Mouse (Mus musculus): ENCODE results near the gene Zbtb7a. TPM values are rescaled to one million over a fixed set of nuclear protein-coding genes. Genes with fewer than 3 reads are reported as not detected.
A peak's percentile ranks its signal among the peaks of the same experiment; 100 is the strongest.

Zbtb7a gene
- total and polyA plus RNA-seq, 2 experiments from 2014 or later: 15.7 to 27.2 TPM

DNA sequence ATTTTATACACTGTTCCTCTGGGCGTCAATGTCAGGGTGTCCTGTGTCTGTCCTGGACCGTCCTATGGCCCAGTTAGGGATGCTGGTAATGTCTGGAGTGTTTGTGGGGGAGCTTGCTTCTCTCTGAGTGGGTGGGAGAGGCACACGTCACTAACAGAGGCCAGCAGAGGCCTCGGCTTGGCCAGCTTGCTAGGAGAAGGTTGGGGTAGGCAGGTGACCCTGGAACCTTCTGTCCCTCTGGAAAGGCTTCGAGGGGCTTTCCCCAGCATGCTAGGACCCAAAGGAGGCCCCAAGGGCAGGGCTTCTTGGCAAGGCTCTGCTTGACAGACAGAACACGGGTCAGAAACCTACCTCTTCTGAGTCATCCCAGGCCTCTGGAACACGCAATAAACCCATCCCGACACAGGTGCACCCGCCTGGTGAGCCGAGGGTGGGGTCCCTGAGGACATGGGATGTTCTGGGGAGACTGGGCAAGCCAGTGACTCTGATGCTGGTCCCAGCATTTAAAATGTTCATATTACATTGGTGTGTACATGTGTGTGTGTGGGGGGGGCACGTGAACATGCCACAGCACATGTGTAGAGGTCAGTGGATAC is 61.5 kb downstream of the Zbtb7a start:
- 67% methylated on average over 11 of the region's 11 CpGs for WGBS
- Histone ChIP-seq H3K4me3 (ENCODE audit: low read depth, low read length) (no peak overlapping the region), H3K36me3 (ENCODE audit: insufficient read depth) (no peaks in the 10 kb centered on the region), H3K4me1 (ENCODE audit: insufficient read depth) (peaks cover 11% of the 10 kb centered on the region), H3K9ac (no peak overlapping the region), H3K27me3 (ENCODE audit: insufficient read depth, low read length) (peaks cover 16% of the 10 kb centered on the region; the same call in 1 of the 2 replicates), H3K4me2 (ENCODE audit: low read depth) (no peak overlapping the region), H3K9me3 (ENCODE audit: low read length) (no peaks in the 10 kb centered on the region), H3K27ac (ENCODE audit: low read depth, low read length) (no peak overlapping the region)
- ATAC-seq: no peak
- TF ChIP-seq CTCF (IDR thresholded peaks at IDR 0.05; ENCODE audit: low read depth): no peak
- DNase-seq: no peak

DNA sequence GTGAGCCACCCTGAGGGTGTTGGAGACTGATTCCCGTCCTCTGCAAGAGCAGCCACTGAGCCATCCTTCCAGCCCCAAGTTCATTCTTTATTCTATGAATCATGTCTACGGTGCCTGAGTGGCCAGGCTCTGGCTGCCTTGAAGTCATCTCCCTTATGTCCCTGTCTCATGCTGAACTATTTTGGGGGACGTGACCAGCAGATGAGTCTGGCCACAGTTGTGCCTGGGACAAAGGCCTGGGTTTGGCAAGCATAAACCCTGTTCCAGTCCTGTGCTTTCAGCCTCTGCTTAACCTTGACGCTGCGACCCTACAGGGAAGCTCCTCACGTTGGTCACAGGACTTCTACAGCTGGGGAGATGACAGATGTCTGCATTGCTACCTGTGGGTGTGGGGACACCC is 62.3 kb downstream of the Zbtb7a start:
- H3K27me3 ChIP-seq (ENCODE audit: insufficient read depth, low read length): peaks cover 16% of the 10 kb centered on the region; the same call in 1 of the 2 replicates
- WGBS: 52% methylated on average over 6 of the region's 6 CpGs
- H3K4me1 ChIP-seq (ENCODE audit: insufficient read depth): peaks cover 6% of the 10 kb centered on the region; the same call in 1 of the 2 replicates
- H3K9me3 ChIP-seq (ENCODE audit: low read length): no peaks in the 10 kb centered on the region
- ATAC-seq: no peak
- H3K27ac ChIP-seq (ENCODE audit: low read depth, low read length): no peak overlapping the region
- no peaks in the 10 kb centered on the region for H3K36me3 ChIP-seq (ENCODE audit: insufficient read depth)
- DNase-seq: no peak
- H3K4me3 ChIP-seq (ENCODE audit: low read depth, low read length): no peak overlapping the region
- no peak for TF ChIP-seq CTCF (IDR thresholded peaks at IDR 0.05; ENCODE audit: low read depth)
- no peak overlapping the region for H3K4me2 ChIP-seq (ENCODE audit: low read depth)
- no peak overlapping the region for H3K9ac ChIP-seq

DNA sequence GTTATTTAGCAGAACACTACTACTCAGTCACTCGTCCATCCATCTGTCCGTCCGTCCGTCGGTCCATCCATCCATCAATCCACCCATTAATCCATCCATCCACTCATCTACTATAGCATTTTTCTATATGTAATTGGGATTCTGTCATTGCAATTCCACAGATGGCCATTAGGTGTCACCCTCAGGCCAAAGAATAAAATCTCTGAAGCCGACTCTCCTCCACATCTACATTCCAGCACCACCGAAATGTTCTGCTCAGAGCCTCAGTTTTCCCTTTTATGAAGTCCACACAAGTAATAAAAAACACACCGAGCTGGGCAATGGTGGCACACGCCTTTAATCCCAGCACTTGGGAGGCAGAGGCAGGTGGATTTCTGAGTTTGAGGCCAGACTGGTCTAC is 63.2 kb downstream of the Zbtb7a start:
- peaks cover 16% of the 10 kb centered on the region; the same call in 1 of the 2 replicates for H3K27me3 ChIP-seq (ENCODE audit: insufficient read depth, low read length)
- H3K36me3 ChIP-seq (ENCODE audit: insufficient read depth): no peaks in the 10 kb centered on the region
- ATAC-seq (no peak), DNase-seq (peak; percentile 88)
- peak; percentile 84 for TF ChIP-seq CTCF (IDR thresholded peaks at IDR 0.05; ENCODE audit: low read depth)
- H3K4me3 ChIP-seq (ENCODE audit: low read depth, low read length): no peak overlapping the region
- WGBS: 1% methylated on average over 9 of the region's 9 CpGs
- H3K9ac ChIP-seq: no peak overlapping the region
- peaks cover 2% of the 10 kb centered on the region; the same call in 1 of the 2 replicates for H3K4me1 ChIP-seq (ENCODE audit: insufficient read depth)
- no peak overlapping the region for H3K27ac ChIP-seq (ENCODE audit: low read depth, low read length)
- H3K9me3 ChIP-seq (ENCODE audit: low read length): no peaks in the 10 kb centered on the region
- H3K4me2 ChIP-seq (ENCODE audit: low read depth): no peak overlapping the region

DNA sequence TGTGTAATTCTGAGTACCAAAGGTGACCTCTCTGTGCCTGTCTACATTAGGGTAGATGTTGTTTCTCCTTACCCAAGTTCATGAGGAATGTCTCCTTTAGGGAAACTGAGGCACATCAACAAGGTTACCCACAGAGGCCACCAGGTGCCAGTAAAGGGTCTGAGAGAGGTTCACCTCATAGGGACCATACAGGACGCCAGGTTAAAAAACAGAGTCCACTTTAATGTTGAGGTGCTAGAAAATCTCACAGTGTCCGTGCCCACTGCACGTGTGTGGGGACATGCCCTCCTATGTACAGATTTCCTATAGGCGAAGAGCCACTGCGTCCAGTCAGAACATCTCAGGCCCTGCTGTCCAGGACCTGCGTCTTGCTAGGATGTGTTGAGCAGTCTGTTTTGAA is 64.0 kb downstream of the Zbtb7a start:
- Histone ChIP-seq H3K27ac (ENCODE audit: low read depth, low read length) (no peak overlapping the region), H3K9me3 (ENCODE audit: low read length) (no peaks in the 10 kb centered on the region), H3K9ac (no peak overlapping the region), H3K27me3 (ENCODE audit: insufficient read depth, low read length) (peaks cover 15% of the 10 kb centered on the region; the same call in 1 of the 2 replicates), H3K4me2 (ENCODE audit: low read depth) (no peak overlapping the region), H3K4me1 (ENCODE audit: insufficient read depth) (no peaks in the 10 kb centered on the region), H3K4me3 (ENCODE audit: low read depth, low read length) (no peak overlapping the region), H3K36me3 (ENCODE audit: insufficient read depth) (no peaks in the 10 kb centered on the region)
- no peak for ATAC-seq
- no peak for TF ChIP-seq CTCF (IDR thresholded peaks at IDR 0.05; ENCODE audit: low read depth)
- no peak for DNase-seq
- WGBS: 85% methylated on average over 6 of the region's 6 CpGs

DNA sequence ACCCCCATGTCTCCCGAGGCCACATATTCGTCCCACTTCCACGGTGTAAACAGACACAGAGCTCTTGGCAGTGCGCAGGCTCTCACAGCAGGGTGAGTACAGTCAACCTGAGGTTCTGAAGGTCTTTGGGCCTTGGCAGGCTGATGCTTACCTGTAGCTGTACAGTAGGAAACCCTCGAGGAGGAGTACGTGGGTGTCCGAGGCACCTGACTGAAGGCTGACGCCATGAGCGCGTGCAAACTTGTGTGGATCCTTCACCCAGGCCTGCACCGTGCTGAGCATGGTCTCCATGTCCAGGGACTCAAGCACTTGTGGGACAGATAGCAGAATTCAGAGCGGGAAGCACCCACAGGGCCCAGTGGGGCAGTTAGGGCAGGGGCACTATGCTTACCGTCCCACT is 65.1 kb downstream of the Zbtb7a start:
- H3K4me2 ChIP-seq (ENCODE audit: low read depth): no peak overlapping the region
- 85% methylated on average over 13 of the region's 13 CpGs for WGBS
- H3K27me3 ChIP-seq (ENCODE audit: insufficient read depth, low read length): peaks cover 6% of the 10 kb centered on the region; the same call in 1 of the 2 replicates
- no peak for DNase-seq
- no peak overlapping the region for H3K27ac ChIP-seq (ENCODE audit: low read depth, low read length)
- H3K4me1 ChIP-seq (ENCODE audit: insufficient read depth): no peaks in the 10 kb centered on the region
- no peak for ATAC-seq
- no peak for TF ChIP-seq CTCF (IDR thresholded peaks at IDR 0.05; ENCODE audit: low read depth)
- H3K9me3 ChIP-seq (ENCODE audit: low read length): no peaks in the 10 kb centered on the region
- no peak overlapping the region for H3K9ac ChIP-seq
- H3K36me3 ChIP-seq (ENCODE audit: insufficient read depth): peaks cover 8% of the 10 kb centered on the region
- H3K4me3 ChIP-seq (ENCODE audit: low read depth, low read length): no peak overlapping the region

DNA sequence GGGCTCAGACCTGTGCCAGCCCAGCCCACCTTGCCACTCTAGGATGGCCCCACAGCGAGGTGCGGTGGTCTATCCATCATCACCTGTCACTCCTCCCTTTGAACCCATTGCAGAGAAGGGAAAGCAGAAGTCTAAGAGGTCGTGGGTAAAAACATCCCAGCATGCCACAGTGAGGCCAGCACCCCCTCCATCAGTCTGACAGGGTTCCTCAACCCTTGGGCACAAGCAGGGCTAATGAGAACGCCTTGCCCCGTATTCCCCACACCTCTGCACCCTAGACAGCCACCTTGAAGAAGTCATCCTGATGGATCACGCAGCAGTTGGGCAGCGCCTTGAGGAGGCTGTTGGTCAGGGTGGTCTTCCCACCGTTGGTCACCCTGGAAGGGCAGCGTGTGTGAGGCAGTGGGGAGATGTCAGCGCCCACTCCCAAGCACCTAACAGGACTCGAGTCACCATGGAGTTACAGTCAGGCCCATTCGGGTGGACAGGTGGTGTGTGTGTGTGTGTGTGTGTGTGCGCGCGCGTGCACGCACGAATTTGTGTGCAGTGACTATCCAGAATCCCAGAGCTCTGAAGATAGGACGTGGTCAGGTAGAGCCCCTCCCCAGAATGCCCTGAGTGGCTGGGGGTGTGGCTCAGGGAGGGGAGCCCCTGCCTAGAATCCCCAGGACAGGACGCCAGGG is 65.7 kb downstream of the Zbtb7a start:
- 81% methylated on average over 20 of the region's 20 CpGs for WGBS
- no peak overlapping the region for H3K9ac ChIP-seq
- H3K36me3 ChIP-seq (ENCODE audit: insufficient read depth): peaks cover 14% of the 10 kb centered on the region
- H3K9me3 ChIP-seq (ENCODE audit: low read length): no peaks in the 10 kb centered on the region
- no peak for TF ChIP-seq CTCF (IDR thresholded peaks at IDR 0.05; ENCODE audit: low read depth)
- no peak overlapping the region for H3K4me3 ChIP-seq (ENCODE audit: low read depth, low read length)
- no peaks in the 10 kb centered on the region for H3K4me1 ChIP-seq (ENCODE audit: insufficient read depth)
- no peak for ATAC-seq
- H3K4me2 ChIP-seq (ENCODE audit: low read depth): no peak overlapping the region
- 0 out of 2 replicates have a peak, but pooled peaks cover 3% of the 10 kb centered on the region for H3K27me3 ChIP-seq (ENCODE audit: insufficient read depth, low read length)
- H3K27ac ChIP-seq (ENCODE audit: low read depth, low read length): no peak overlapping the region
- no peak for DNase-seq
